Mouse (Mus musculus) embryonic fibroblast, embryonic 13.5 days (primary cell): Measurements from ENCODE around the gene Bsg. TPM values are rescaled to one million over a fixed set of nuclear protein-coding genes. Genes with fewer than 3 reads are reported as not detected.

Source experiments
- H3K27ac ChIP-seq: 2 replicates; pipeline ENCODE4 v1.5.1; 2012; ENCODE audit warnings: low read length, control low read depth, inconsistent platforms; ENCODE audit not compliant: insufficient read depth
- H3K4me1 ChIP-seq: 2 replicates; pipeline ENCODE4 v1.6.1; 2011; ENCODE audit warnings: low read length; ENCODE audit not compliant: control insufficient read depth, insufficient read depth
- H3K4me3 ChIP-seq: 2 replicates; pipeline ENCODE4 v1.5.1; 2011; ENCODE audit warnings: mild to moderate bottlenecking, control low read depth, low read length; ENCODE audit not compliant: insufficient read depth
- CTCF ChIP-seq: IDR thresholded peaks from 2 replicates; pipeline ENCODE4 v1.5.1; 2011; ENCODE audit warnings: mild to moderate bottlenecking, control low read depth, low read length, moderate library complexity, borderline replicate concordance; ENCODE audit not compliant: insufficient read depth
- POLR2A ChIP-seq: IDR thresholded peaks from 2 replicates; pipeline ENCODE4 v1.6.1; 2011; ENCODE audit warnings: low read depth, mild to moderate bottlenecking, control low read depth, low read length, moderate library complexity
- polyA plus RNA-seq: library from polyadenylated mRNA; stranded (reverse); fragments of >200 nt; gene quantifications from 2 replicates; pipeline ENCODE4 v1.2.4, GENCODE M21; 2011; ENCODE audit warnings: low read depth; ENCODE audit not compliant: missing spikeins, insufficient read length

Gene Bsg
- polyA plus RNA-seq, 1 experiment: 774 TPM

DNA sequence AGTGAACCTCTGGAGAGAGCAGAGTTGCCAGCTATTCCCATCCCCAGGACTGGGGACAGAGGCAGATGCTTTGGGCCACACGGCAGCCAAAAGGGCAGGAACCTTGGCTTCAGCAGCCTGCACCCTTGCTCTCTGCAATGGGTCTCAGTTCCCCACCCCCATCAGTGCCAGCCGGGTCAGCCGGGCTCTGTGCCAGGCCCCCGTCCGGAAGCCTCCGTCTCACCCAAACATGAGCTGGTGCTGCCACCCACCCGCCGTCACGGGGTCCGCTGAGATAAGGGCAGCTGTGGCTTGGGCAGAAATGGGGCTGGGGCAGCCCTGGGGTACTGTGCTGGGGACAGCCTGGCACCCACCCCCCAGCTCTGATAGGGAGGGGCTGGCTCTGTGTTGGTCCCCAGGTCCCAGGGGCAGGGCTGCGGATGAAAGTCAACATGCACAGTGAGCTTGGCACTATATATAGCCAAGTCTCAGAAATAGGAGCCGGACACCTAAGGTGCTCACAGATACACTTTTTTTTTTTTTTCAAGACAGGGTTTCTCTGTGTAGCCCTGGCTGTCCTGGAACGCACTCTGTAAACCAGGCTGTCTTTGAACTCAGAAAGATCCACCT lies 25.2 kb downstream of the Bsg start:
- no peak overlapping the region for H3K4me3 ChIP-seq
- H3K4me1 ChIP-seq: no peaks in the 10 kb centered on the region
- TF ChIP-seq POLR2A (no peak), CTCF (no peak)
- H3K27ac ChIP-seq: no peak overlapping the region

DNA sequence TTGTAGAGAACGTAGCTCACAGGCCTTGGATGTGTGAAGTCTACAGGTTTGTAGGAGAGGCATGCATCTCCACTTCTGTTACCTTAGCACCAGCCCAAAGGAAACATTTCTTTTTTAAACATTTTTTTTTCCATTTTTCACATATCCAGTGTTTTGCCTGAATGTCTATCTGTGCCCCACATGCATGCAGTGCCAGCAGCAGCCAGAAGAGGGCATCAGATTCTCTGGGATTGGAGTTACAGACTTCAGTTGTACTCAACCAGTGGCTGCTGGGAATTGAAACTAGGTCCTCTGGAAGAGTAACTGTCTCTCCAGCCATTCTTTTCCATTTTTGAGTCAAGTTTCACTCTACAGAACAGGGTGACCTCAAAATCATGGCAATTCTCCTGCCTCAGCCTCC lies 28.2 kb downstream of the Bsg start:
- TF ChIP-seq POLR2A (no peak), CTCF (peak; percentile 36; the same call in 1 of the 2 replicates)
- Histone ChIP-seq H3K4me3 (no peak overlapping the region), H3K4me1 (no peaks in the 10 kb centered on the region), H3K27ac (no peak overlapping the region)

DNA sequence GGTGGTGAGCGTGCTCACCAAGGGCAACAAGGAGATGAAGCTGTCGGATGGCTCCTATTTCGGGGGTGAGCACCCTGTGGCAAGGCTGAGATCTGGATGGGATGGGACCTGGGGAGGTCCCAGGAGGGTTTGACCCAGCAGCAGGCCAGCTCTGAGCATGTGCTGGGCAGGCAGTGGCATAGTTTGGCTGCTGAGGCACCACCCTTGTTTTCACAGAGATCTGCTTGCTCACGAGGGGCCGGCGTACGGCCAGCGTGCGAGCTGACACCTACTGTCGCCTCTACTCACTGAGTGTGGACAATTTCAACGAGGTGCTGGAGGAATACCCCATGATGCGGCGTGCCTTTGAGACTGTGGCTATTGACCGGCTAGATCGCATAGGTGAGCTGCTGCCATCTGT lies 29.6 kb downstream of the Bsg start:
- TF ChIP-seq POLR2A: no peak
- no peak for TF ChIP-seq CTCF
- no peaks in the 10 kb centered on the region for H3K4me1 ChIP-seq
- H3K4me3 ChIP-seq: no peak overlapping the region
- no peak overlapping the region for H3K27ac ChIP-seq

DNA sequence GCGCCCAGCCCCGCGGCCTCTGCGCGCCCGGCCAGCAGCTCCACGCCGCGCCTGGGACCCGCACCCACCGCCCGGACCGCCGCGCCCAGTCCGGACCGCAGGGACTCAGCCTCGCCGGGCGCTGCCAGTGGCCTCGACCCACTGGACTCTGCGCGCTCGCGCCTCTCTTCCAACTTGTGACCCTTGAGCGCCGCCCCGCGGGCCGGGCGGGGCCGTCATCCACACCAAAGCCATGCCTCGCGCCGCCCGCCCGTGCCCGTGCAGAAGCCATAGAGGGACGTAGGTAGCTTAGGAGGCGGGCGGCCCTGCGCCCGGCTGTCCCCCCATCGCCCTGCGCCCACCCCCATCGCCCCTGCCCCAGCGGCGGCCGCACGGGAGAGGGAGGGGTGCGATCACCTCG lies 31.1 kb downstream of the Bsg start:
- Histone ChIP-seq H3K27ac (no peak overlapping the region), H3K4me3 (no peak overlapping the region), H3K4me1 (no peaks in the 10 kb centered on the region)
- TF ChIP-seq POLR2A (no peak), CTCF (no peak)

DNA sequence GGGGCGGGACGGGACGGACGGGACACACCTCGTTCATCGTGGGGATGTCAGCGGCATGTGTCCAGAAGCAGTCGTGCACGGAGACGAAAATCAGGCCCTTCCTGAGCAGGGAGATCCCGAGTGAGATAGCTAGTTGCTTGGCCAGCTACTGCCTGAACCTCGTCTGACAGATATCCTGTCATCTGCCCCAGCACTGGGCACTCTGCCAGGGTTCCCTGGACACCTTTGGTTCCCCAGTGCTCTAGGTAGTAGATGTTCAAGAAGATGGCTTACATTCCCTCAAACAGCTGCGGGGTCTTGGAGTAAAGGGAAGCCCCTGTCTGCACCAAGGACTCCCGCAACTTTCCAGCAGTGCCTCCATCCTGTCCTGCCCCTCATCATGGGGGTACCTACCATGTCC lies 32.4 kb downstream of the Bsg start:
- Histone ChIP-seq H3K4me3 (no peak overlapping the region), H3K27ac (no peak overlapping the region), H3K4me1 (no peaks in the 10 kb centered on the region)
- no peak for TF ChIP-seq POLR2A
- TF ChIP-seq CTCF: no peak

DNA sequence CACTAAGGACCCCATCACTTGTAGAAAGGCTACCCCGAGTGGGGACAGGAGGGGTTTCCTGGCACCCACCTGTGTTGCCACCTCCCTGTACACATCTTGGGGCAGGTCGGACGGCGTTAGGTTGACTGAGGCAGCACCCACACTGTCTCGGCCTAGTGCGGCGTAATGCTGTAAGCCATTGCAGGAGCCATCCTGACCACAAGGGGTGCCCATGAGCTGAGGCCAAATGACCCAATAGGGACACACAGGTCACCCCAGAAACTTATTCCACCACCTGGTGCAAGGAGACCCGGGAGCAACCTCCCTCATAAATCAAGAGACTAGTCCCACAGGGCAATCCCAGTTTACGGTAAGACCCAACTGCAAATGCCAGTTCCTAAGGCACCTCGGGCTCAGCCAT lies 34.0 kb downstream of the Bsg start:
- no peak for TF ChIP-seq POLR2A
- peak; percentile 4; the same call in 1 of the 2 replicates for TF ChIP-seq CTCF

DNA sequence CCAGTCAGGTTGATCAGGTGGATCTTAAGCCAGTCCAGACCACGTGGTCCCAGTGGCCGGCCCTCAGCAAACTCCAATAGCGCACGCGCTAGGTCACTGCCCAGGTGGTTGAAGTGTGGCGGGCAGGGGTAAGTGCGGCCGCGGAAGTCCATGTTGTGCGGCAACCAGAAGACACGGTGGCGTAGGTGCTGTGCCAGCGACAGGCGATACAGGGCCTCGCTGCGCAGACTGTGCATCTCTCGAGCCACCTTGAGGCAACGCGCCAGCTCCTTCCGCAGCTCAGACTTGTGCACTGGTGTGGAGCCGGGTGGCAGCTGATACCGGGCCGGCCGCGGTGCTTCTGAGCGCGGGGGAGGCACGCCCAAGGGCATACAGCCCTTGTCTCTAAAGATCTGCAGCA lies 34.9 kb downstream of the Bsg start:
- no peak for TF ChIP-seq POLR2A
- no peak for TF ChIP-seq CTCF
- Histone ChIP-seq H3K4me3 (no peak overlapping the region), H3K4me1 (no peaks in the 10 kb centered on the region)

More for the DNA sequence above, 34.0 kb downstream of the Bsg start:
- Histone ChIP-seq H3K4me3 (no peak overlapping the region), H3K4me1 (no peaks in the 10 kb centered on the region), H3K27ac (no peak overlapping the region)

DNA sequence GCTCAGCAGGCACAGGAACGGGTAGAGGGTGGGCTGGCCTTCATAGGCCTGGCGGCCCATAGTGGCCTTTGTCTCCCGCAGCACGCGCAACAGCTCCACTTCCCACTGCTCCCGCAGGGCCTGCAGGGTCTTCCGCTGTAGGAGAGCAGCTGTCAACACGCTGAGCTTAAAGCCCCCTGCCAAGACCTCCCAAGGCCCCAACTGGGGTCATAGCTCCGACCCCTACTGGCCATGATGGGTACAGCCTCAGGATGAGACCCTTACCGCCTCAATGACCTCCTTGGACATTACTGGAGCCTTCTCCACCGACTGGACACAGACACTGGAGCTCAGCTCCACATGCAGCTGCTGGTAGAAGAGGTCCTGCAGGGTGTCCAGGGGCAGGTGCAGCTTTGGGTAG lies 36.6 kb downstream of the Bsg start:
- no peak overlapping the region for H3K27ac ChIP-seq
- no peak overlapping the region for H3K4me3 ChIP-seq
- no peaks in the 10 kb centered on the region for H3K4me1 ChIP-seq
- TF ChIP-seq POLR2A: no peak
- TF ChIP-seq CTCF: no peak

More for the DNA sequence above, 34.9 kb downstream of the Bsg start:
- H3K27ac ChIP-seq: no peak overlapping the region

DNA sequence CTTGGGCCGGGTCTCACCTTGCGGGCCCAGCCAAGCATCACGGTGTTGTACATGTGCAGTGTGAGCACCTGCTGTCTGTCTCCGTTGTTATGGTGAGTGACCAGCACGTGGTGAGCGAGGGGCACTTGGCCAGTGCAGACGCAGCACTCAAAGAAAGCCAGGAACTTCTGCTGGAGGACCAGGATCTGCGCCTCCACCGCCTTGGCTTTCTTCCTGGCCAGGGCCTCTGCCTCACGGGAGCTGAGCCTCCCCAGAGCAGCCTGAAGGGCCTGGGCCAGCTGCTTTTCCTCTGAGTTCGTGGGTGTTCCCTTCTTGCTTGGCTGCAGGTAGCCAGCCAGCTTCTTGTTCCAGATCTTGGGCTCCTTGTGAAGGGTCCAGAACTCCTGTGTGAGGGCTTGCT lies 38.9 kb downstream of the Bsg start:
- Histone ChIP-seq H3K4me3 (no peak overlapping the region), H3K4me1 (no peaks in the 10 kb centered on the region), H3K27ac (no peak overlapping the region)
- TF ChIP-seq POLR2A (no peak), CTCF (no peak)

DNA sequence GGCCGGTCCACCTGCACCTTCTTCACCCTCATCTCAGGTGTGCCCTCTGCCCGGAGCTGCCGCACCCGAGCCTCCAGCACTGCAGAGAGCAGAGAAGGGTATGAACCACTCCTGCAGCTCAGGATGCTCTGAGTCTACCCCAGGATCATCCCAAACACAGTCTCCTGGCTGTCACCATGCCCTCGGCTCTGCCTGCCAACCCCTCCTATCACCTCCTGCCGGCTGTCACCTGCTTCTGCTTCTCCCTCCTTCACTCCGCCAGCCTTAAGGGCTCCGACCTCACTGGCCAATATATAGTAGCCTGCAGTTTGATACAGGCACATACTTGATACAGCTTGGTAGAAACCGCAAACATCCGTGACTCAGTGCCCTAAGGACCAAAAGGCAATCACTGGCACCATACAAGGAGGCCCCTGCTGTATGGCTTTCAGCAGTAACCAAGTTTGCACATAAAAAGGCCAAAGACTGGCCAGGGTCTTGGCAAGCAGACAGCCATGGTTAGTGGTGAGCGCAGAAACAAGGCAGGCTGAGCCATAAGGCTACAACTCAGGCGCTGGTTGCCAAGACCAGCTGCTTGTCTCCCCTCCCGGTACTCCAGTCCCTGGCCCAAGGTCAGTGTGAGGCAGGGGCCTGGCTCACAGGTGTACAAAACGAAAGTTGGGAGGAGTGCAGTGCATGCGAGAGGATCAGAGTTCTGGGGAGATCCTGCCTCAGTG lies 39.5 kb downstream of the Bsg start:
- H3K27ac ChIP-seq: no peak overlapping the region
- no peak overlapping the region for H3K4me3 ChIP-seq
- TF ChIP-seq CTCF (no peak), POLR2A (no peak)
- H3K4me1 ChIP-seq: no peaks in the 10 kb centered on the region

DNA sequence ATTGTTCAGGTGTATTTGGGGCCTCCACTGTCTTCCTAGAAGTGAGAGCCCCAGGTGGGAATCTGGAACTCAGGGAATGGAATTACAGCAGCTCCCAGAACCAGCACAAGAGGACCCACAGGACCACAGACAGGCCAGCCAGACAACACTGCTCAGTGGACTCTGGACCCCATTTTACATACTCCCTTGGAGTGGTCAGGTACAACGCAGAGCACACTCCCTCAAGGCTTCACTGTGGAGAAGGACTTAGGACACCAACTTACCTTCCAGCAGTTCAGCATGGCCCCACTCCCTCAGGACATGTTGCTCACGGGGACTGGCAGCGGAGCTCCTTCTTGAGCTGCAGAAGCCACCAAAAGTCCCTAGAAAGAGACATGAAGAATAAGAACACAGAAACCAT lies 41.1 kb downstream of the Bsg start:
- Histone ChIP-seq H3K4me3 (no peak overlapping the region), H3K27ac (no peak overlapping the region), H3K4me1 (no peaks in the 10 kb centered on the region)
- TF ChIP-seq CTCF (no peak), POLR2A (no peak)
